Mouse (Mus musculus): ENCODE data around the gene Tbc1d30.
"Not testable (repeated sequence)": the region's sequence is repeated elsewhere in the genome, so short reads cannot be mapped to it uniquely, and the experiment has no call there.

The Tbc1d30 gene

DNA sequence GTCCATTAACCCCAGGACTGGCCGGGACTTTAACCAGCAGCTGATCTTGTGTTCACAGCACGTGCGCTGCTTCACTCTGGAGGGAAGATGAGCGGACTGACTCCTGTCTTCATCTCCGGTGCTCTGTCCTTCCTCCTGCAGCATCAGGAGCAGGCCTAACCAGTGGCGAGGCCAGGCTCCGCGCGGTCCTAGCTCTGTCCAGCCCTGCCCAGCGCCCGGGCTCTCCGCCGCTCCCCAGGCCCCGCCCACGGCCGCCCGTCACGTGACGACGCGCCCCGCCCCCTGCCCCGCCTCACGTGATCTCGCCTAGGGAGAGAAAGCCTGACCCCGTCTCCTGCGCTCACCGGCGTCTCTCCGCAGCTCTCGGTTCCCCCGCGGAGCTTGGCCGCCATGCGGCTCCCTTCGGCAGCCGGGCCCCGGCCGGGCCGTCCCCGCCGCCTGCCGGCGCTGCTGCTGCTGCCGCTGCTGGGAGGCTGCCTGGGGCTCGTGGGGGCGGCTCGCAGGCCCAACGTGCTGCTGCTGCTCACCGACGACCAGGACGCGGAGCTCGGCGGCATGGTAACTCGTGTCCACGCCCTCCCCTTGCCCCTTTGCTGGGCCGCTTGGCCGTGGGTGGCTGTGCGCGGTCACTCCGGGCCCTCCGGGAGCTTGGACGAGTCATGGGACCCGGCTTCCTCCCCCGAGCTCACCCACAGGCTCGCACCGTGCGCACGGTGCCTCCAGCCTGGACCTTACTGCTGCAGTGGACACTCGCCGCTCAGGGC, 13.9 kb upstream of the Tbc1d30 start, which contains the start of gene Gns:
Gene Gns, plus strand, starts transcription at position 290 of the 764 bp plus-strand sequence.
- peak; percentile 78 for DNase-seq

DNA sequence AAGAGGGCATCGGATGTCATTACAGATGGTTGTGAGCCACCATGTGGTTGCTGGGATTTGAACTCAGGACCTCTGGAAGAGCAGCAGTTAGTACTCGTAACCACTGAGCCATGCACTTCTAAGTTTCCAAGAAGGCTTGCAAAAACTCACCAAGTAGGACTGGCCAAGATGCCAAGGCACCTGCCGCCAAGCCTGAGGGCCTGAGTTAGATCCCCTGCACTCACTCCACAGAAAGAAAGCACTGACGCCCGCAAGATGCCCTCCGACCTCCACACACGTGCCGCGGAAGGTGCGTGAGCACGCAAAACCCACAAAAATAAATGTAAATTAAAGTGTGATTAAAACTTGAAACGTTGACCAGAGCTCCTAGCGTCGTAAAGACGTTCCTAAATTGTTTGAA, 13.2 kb upstream of the Tbc1d30 start:
- peak; percentile 37 for DNase-seq

GRCm38 (mm10) chr10:121363201-121363600, 12.1 kb upstream of the Tbc1d30 start:
- DNase-seq: no peak

DNA sequence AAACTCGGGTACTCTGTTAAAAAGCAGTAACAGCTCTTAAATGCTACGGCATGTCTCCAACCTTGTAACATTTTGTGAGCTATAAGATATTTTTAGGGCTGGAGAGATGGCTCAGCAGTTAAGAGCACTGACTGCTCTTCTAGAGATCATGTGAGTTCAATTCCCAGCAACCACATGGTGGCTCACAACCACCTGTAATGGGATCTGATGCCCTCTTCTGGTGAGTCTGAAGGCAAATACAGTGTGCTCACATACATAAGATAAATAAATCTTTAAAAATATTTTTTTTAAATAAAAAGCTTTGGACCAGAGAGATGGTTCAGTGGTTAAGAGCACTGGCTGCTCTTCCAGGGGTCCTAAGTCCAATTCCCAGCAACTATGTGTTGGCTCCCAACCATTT, 9.3 kb upstream of the Tbc1d30 start:
- no peak for DNase-seq

GRCm38 (mm10) chr10:121351692-121352290, 713 bp upstream of the Tbc1d30 start:
- no peak for DNase-seq

GRCm38 (mm10) chr10:121350357-121351065, 567 bp downstream of the Tbc1d30 start:
- no peak for DNase-seq

DNA sequence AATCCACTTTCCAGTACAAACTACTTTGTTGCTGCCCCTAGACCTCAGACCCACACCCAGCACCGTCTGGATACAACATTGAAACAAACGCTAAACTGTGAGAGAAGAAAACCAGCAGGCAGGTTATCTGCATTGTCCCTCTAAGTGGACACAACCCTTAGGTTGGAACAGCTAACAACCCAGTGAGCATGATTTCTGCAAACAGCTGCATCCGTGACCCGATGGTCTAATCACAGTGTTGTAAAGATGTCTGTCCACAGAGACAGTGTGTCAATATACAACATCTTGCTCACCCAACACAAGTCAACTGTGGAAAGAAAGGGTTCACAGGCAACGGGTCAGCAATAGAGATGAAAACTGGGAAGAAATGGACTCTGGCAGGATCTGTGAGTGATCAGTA, 1.8 kb downstream of the Tbc1d30 start:
- no peak for DNase-seq

DNA sequence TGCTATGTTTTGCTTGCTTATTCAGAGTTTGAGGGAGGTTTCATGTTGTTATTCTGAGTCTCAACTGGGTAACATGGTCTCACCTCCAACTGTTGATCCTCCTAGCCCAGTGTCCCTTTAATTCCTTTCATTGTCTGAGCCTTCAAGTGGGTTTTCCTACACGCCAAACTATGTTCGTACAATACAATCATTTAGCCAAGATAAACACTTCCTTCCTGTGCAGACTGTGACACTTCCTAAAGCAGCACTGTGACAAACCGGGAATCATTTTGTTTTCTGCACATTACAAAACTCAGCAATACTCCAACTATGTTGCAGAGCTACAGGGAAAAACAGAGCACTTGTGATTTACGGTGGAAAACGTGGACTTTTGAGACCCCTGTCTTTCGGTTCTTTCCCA, 7.2 kb downstream of the Tbc1d30 start:
- DNase-seq: no peak

DNA sequence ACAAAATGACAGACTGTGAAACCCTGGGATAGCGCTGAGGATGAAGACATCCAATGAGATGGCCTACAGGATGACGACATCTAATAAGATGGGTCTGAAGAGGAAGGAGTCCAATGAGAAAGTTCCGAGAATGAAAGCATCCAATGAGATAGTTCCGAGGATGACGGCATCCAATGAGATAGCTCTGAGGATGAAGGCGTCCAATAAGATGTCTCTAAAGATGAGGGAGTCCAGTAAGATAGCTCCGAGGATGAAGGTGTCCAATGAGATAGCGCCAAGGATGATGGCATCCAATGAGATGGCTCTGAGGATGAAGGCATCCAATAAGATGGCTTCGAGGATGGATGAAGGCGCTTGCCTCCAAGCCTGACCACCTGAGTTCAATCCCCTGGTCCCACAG, 8.8 kb downstream of the Tbc1d30 start:
- DNase-seq: no peak

DNA sequence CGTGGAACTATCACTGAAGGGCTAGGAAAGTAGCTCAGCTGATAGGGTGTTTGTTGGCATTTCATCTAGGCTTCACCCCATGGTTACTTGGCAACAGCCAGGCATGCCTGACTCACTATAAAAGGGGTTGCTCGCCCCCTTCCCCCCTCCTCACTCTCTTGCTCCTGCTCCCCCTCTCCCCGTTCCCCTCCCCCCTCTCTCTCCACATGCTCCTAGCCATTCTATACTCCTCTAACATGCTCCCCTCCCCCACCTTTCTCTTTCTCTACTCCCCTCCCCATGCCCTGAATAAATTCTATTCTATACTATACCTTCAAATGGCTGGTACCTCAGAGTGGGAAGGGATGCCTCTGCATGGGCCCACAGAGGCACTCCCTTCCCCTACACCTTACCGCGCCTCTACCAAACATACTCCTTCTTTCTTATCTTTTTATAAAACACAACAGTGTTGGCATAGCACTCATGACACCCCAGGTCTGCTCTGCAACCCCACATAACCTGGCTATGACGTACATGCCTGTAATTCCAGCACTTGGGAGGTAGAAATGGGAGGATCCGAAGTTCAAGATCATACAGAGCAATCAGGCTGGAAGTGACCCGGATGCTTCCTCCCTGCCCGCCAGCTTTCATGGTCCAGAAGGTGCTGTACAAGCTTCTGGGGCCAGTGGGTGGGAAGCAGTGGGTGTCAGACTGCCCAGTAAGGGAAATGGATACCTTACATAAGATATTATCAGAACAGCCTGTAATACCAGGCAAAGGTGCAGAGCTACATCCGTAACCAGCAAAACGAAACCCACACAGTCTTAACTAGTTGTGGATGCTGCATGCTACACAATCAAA, 10.1 kb downstream of the Tbc1d30 start:
- DNase-seq: no peak

GRCm38 (mm10) chr10:121336536-121336935, 14.5 kb downstream of the Tbc1d30 start:
- DNase-seq: not testable (repeated sequence)

DNA sequence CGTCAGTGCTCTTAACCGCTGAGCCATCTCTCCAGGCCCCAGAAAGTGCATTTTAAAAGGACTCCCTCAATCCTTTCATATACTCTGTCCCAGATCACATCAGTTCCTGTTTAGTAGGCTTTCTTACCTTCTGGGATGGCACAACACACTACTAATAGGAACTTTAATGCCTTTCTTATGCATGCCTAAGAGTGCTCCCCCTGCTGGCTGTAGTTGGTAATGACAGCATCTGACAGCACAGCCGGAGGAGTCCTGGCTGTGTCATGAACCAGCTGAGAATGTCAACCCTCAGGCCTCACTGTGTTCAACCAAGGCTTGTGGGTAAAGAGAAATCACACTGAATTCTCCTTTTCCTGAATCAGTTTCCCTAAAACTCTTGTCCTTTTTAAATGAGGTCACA, 16.5 kb downstream of the Tbc1d30 start:
- DNase-seq: peak; percentile 61

- peak; percentile 68 for DNase-seq
These were observed 20.1 kb downstream of the Tbc1d30 start for GRCm38 (mm10) chr10:121330940-121331339.

- DNase-seq: no peak
These were observed 21.5 kb downstream of the Tbc1d30 start for GRCm38 (mm10) chr10:121329586-121329985.

GRCm38 (mm10) chr10:121326167-121326566, 24.9 kb downstream of the Tbc1d30 start:
- no peak for DNase-seq

GRCm38 (mm10) chr10:121323493-121323892, 27.6 kb downstream of the Tbc1d30 start:
- peak; percentile 40 for DNase-seq

- no peak for DNase-seq
These were observed 32.6 kb downstream of the Tbc1d30 start for GRCm38 (mm10) chr10:121318397-121318950.

DNA sequence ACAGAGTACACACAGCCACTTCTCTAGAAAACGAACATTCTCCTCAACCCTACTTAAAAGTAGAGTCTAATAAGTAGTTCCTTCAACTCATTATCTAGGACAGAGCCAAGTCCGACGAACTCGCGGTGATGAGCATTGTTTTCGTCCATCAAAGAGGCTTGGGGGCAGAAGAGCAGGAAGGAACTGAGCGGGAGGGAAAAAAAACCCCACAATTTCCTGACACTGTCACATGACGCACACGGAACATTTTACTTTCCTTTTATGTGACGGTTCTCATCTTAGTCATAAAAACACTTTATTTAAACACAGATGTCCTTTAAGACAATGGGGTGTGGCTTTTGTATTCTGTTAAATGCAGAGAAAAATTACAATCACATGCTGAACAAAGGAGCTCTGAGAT, 34.7 kb downstream of the Tbc1d30 start:
- DNase-seq: no peak

DNA sequence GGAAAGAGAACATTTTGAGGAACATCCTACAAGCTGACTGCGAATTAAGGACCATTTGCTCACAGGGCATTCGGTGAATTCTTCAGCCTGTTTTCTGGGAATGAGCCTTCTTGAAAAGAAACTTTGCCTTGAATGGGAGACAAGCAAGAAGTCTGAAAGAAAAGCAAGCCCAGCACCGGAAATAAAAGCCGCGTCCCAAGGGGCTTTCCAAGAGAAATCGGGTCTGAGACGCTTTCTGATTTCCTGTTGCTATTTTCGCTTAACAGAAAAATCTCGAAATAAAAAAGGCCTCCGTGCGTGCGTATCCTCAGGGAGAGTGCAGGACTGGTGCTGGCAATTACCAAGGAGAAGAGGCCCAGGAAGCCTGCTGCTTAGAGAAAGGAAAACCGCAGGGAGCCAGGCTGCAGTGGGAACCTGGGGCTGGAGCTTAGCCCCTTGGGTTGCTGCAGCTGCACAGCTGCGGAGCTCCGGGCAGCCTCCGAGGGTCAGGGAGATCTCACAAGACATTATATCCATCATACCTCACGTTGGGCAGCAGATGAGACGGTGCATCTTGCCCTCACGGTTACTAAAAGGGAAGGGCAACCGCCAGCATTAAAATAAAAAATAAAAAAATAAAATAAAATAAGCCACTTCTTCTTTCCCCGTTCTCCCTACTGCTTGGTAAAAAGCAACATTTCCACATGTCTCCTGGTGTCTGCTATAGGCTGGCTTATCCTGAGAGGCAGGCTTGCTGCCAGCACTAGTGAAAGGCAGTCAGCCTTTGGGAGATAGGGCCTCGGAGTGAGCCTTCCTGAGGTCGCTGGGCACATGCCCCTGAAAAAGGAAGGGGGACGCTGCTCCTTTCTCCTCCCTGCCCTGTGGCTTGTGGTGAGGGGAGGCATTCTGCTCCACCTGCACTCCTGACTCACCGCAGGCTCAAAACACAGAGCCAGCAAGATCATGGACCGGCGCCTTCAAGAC, 35.5 kb downstream of the Tbc1d30 start:
- no peak for DNase-seq

GRCm38 (mm10) chr10:121314186-121314585, 36.9 kb downstream of the Tbc1d30 start:
- DNase-seq: no peak

DNA sequence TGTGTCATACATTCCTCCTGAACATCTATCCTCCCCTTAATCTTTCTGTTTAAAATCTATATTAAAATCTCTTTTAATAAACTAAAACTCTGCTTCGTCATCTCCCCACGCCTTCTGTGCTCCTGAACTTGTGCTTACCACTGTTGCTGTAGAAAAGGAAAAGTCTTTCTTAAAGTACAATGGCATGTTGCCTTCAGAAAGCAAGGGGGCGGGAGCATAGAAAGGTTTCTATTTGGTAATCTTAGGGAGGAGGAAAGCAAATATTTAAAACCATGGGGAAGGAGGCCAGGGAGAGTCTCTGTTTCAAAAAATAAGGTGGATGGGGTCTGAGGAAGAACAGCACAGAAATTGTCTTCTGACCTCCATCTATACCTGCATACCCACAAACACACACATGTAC, 38.0 kb downstream of the Tbc1d30 start:
- DNase-seq: no peak
